Mouse (Mus musculus): ENCODE results near the gene Chfr.

DNA sequence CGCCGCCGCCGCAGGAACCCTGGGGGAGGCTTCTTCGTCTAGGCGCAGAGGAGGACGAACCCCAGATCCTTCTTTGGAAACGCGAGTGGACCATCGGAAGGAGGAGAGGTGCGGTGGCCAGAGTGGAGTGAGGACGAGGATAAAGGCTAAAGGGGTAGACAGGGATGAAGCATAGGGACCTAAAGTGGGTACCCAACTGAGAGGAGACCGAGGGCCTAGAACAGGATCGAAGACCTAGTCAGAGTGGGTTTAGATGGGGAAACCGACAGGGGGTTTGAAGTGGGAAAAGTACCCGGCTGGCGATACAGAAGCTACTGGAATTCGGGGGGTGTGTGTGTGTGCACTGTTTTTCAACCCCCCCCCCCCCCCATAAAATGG, 434 bp downstream of the Chfr start:
- TF ChIP-seq ZC3H11A (IDR thresholded peaks at IDR 0.05; ENCODE audit: borderline replicate concordance, low read depth, low read length), result no peak
- no peak for TF ChIP-seq MAFK (IDR thresholded peaks at IDR 0.05; ENCODE audit: insufficient read depth, low read depth, low read length)
